Mouse (Mus musculus): ENCODE measurements at regions not wholly inside any gene's neighbourhood (a gene's known extent, or its start where the extent isn't known, plus 50 kb on each side); places are given as distances from the start of the nearest gene placed in this dataset.
"Not testable (repeated sequence)": the region's sequence is repeated elsewhere in the genome, so short reads cannot be mapped to it uniquely, and the experiment has no call there.

DNA sequence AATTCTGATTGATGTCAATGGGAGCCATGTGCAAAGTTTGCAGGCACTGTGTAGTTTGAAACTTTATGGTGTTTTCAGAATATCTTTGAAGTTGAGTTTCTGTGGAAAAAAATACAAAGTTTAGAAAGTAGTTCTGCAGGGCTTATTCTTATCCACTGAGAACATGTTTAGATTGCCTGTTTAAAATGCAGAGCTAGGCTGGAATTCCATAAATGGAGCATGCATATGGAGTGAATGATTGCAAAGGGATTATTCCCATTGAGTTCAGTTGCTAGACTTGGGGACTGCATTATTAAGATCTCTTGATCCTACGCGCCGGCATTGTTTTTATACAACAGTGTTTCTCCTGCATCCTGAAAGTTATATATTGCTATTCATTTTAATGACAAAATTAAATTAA, 397.8 kb upstream of the Gm21833 start:
- TF ChIP-seq POLR2A (IDR thresholded peaks at IDR 0.05; ENCODE audit: borderline replicate concordance, extremely low read depth, insufficient read depth, insufficient read length, poor library complexity, severe bottlenecking) (no peak), CTCF (IDR thresholded peaks at IDR 0.05; ENCODE audit: borderline replicate concordance, extremely low read depth, insufficient read depth, insufficient read length) (no peak)
- no peak for DNase-seq (ENCODE audit: low read depth)

DNA sequence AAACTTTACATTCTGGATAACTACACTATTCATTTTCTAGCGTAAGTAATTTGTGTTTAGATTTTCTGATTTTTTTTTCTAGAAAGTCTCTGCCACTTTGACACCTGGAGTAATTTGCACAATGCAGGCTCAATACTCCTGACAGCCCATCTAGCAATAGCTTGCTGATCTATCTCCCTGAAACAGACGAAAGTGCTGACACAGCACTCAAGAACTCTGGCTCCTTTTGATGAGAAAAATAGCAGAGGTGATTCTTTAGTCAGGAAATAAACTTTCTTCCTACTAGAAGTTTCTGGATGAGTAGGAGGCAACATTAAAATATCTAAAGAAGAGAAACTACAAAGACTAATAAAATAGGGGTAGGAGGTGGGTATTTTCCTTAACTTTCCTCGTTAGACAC, 397.1 kb upstream of the Gm21833 start:
- TF ChIP-seq CTCF (IDR thresholded peaks at IDR 0.05; ENCODE audit: borderline replicate concordance, extremely low read depth, insufficient read depth, insufficient read length) (no peak), POLR2A (IDR thresholded peaks at IDR 0.05; ENCODE audit: borderline replicate concordance, extremely low read depth, insufficient read depth, insufficient read length, poor library complexity, severe bottlenecking) (no peak)
- no peak for DNase-seq (ENCODE audit: low read depth)

DNA sequence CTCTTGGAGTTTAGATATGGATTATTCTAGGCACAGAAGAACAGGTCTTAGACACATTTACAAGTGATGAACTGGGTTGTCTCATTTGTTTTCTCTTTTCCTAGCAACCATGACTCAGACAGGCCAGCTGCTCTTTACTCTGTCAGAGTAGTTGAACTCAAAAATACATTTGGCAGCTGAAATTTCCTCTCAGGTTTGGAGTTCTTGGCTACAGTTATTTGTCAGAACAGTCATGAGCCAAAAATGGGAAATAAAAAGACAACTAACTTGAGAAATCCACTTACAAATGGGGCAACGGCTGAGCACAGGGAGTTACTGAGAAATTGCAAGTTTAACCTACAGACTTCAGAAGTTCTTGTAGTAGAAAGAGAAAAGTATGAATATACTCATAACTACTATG, 396.4 kb upstream of the Gm21833 start:
- no peak for DNase-seq (ENCODE audit: low read depth)
- no peak for TF ChIP-seq POLR2A (IDR thresholded peaks at IDR 0.05; ENCODE audit: borderline replicate concordance, extremely low read depth, insufficient read depth, insufficient read length, poor library complexity, severe bottlenecking)

DNA sequence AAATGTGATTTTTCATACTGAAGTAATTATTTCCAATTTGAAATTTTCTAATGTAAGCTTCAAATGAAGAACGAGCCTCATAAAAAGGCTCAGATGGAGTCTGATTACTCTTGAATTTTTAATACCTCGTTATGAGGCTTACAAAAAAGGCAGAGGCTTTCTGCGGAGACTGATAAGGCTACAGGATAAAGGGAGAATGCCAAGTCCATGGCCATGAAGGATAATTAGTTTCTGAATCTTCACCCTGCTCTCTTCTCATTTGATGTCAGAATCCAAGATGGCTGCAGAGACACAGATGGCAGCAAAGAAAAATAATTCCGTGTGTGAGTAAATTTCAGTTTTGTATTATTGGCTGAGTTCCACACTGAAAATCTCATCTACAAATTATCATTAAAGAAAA, 367.3 kb upstream of the Gm21833 start:
- TF ChIP-seq POLR2A (IDR thresholded peaks at IDR 0.05; ENCODE audit: borderline replicate concordance, extremely low read depth, insufficient read depth, insufficient read length, poor library complexity, severe bottlenecking) (no peak), CTCF (IDR thresholded peaks at IDR 0.05; ENCODE audit: borderline replicate concordance, extremely low read depth, insufficient read depth, insufficient read length) (no peak)
- peak; percentile 71 for DNase-seq (ENCODE audit: low read depth)

DNA sequence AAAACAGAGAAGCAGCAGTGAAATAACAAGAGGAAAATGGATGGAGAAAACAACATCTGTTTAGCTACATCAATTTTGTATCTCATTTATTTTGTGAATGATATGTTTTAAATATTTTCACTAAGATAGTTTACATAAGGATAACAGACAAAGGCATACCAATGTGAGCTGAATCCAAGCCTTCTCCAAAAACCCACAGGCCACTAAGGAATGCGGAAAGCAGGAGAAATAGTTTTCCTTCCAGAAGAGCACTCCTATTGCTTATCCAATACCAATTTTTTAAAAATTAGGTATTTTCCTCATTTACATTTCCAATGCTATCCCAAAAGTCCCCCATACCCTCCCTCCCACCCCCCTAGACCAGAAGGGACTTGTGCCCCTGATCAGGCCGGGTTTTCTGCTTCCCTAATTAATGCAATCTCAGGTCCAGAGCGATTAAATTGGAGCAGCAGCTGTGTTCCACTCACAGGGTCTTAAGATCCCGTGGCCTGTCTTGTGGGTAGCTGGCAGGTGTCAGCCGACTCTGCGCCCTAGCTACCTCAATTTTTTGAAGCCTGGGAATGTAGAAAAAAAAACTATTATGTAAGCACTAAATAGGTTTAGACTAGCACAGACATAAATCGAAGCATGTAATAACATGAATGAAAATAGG, 357.3 kb upstream of the Gm21833 start:
- peak; percentile 63 for DNase-seq (ENCODE audit: low read depth)

DNA sequence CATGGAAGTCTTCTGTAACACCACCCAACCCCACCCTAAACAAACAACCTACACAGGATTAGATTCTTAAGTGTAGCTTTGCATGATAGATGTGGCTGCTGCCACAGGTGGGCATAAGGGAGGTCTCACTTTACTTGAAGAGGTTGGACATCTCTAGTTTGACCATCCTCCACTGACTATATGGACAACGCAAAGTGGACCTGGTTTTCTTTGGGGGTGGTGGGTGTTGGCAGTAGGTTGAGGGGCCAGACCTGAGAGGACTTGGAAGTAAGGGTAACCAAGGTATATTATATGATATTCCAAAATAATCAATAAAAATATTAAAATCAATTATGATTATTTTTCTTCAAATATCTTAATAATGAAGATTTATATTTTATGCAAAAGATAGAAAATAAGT, 307.8 kb upstream of the Gm21833 start:
- no peak for TF ChIP-seq CTCF (IDR thresholded peaks at IDR 0.05; ENCODE audit: borderline replicate concordance, extremely low read depth, insufficient read depth, insufficient read length)
- TF ChIP-seq POLR2A (IDR thresholded peaks at IDR 0.05; ENCODE audit: borderline replicate concordance, extremely low read depth, insufficient read depth, insufficient read length, poor library complexity, severe bottlenecking), result no peak
- no peak for DNase-seq (ENCODE audit: low read depth)

More for the DNA sequence above, 357.3 kb upstream of the Gm21833 start:
- TF ChIP-seq CTCF (IDR thresholded peaks at IDR 0.05; ENCODE audit: borderline replicate concordance, extremely low read depth, insufficient read depth, insufficient read length) (no peak), POLR2A (IDR thresholded peaks at IDR 0.05; ENCODE audit: borderline replicate concordance, extremely low read depth, insufficient read depth, insufficient read length, poor library complexity, severe bottlenecking) (no peak)

DNA sequence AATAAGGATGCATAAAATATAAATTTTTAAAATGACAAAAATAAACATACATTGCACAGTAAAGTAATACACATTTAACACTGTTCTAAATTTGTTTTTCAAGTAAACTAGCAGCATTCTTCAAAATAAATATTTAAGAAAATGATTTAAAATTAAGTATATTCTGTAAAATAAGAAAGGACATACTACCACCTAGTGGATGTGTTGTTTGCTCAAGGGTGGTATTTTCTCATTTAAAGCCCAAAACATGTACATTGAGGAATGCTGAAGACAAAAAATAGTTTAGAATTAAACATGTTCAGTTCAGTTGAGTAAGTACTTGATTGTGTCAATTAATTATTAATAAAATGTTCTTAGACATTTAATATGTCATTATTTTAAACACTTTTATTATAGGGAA, 306.6 kb upstream of the Gm21833 start:
- peak; percentile 65 for DNase-seq (ENCODE audit: low read depth)
- no peak for TF ChIP-seq CTCF (IDR thresholded peaks at IDR 0.05; ENCODE audit: borderline replicate concordance, extremely low read depth, insufficient read depth, insufficient read length)
- TF ChIP-seq POLR2A (IDR thresholded peaks at IDR 0.05; ENCODE audit: borderline replicate concordance, extremely low read depth, insufficient read depth, insufficient read length, poor library complexity, severe bottlenecking), result no peak

DNA sequence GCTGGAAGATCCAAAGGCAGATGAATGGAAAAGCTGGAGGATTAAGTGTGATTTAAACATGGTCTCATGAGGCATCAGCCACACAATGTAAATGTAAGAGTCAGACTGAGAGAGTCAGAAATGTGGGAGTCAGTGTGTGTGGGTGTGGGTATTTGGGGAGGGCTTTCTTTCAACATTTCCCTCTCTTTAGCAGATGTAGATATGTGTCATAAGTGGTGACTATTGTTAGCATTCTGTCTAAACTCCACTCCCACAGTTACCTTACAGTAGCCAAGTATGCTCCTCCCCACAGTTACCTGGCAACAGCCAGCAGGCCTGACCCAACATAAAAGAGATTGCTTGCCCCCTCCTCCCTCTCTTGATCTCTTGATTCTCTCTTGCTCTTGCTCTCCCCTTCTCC, 263.8 kb upstream of the Gm21833 start:
- DNase-seq (ENCODE audit: low read depth), result no peak
- no peak for TF ChIP-seq CTCF (IDR thresholded peaks at IDR 0.05; ENCODE audit: borderline replicate concordance, extremely low read depth, insufficient read depth, insufficient read length)
- no peak for TF ChIP-seq POLR2A (IDR thresholded peaks at IDR 0.05; ENCODE audit: borderline replicate concordance, extremely low read depth, insufficient read depth, insufficient read length, poor library complexity, severe bottlenecking)

DNA sequence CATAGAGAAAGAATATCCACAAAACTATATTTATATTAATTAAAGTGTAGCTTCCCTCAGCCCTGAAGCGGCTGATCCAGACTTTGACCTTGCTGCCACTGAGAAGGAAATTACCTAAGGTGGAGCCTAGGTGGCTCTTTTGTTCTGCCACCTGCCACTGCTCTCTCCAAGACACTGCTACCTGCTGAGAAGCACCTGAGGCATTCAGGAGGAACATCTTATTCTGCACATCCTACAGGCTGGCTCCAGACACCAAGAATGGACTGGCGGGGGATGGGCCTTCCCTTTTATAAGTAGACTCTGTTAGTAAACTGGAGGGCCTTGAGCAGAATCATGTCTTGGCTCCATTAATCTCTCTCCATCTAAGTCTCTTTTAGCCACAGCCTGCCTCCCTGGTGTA, 231.7 kb upstream of the Gm21833 start:
- not testable (repeated sequence) for DNase-seq (ENCODE audit: low read depth)

DNA sequence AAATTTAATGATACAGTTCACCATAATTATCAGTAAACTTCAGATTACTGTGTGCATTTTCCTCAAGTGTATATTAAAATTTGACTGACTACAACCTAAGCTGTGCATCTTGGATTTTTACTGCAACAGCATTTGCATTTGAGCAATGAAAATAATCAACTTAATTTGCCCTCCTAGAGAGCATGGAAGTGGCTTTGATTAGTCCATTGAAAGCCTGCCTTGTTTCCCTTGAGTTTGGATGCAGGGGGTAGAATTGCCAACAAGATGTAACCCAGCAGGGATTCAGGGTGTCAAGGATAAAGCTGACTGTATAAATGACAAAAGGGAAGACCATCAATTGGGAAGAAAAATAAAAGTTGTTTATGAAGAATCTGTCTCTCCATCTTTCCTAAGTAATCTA, 226.1 kb upstream of the Gm21833 start:
- no peak for TF ChIP-seq CTCF (IDR thresholded peaks at IDR 0.05; ENCODE audit: borderline replicate concordance, extremely low read depth, insufficient read depth, insufficient read length)
- no peak for TF ChIP-seq POLR2A (IDR thresholded peaks at IDR 0.05; ENCODE audit: borderline replicate concordance, extremely low read depth, insufficient read depth, insufficient read length, poor library complexity, severe bottlenecking)
- DNase-seq (ENCODE audit: low read depth), result peak; percentile 14
